12 mouse cellular contexts compared by ENCODE assay signal in the genomic region with DNA sequence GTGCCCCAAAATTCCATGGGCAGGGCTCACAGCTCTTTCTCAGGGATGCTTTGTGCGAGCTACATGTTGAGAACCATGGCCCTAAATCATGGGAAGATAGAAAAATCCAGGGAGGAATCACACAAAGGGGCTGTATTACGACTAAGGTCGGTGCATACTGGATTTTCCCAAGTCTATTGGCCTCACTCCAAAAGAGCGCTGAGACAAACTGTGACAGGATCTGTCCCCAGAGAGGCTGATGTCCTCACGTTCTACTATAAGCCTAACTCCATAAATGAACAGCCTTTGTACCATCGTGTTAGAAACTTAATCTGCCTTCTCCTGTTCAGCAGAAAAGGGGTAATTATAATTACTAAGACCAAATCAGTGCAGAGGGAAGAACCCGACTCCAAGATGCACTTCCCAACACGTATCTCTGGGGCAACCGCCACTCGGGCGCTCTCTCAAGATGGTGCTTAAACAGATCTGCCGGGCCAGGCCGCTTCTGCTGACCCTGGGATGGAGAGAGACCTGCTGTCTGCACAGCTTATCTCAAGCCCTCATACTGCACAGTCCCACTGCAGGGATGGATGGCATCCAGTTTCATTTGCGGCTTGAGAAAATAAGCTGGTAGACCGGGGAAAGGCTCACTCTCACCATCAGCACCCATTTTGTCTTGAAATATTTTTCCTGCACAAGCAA. TPM values are rescaled to one million over a fixed set of nuclear protein-coding genes. Genes with fewer than 3 reads are reported as not detected.
A peak's percentile ranks its signal among the peaks of the same experiment; 100 is the strongest.
DNase-seq lines count a peak whose midpoint lies in the region; ATAC-seq and TF ChIP-seq lines count a peak whose summit lies in the region.
"Had no signal": no experiment of that assay in that cellular context is flagged by ENCODE, and none has a peak within 500 bp of the region (broad histone marks: within the 10 kb centered on the region; RNA-seq: fewer than 3 reads in every experiment).

No protein-coding gene starts in this region.

- peak overlapping the region; percentile 28; the same call in 1 of the 2 replicates for H3K27ac ChIP-seq in layer of hippocampus, adult 2 months
- peak overlapping the region; percentile 38; the same call in 1 of the 2 replicates for H3K27ac ChIP-seq in heart, embryonic 11.5 days (ENCODE audit: low read depth, low read length)
- peak overlapping the region; percentile 63 for H3K27ac ChIP-seq in midbrain, embryonic 14.5 days (replicated peaks; ENCODE audit: low read depth, low read length)
- H3K27ac ChIP-seq: kidney, embryonic 15.5 days; stomach, embryonic 15.5 days had no signal

- H3K27me3 ChIP-seq in heart, embryonic 11.5 days (ENCODE audit: control insufficient read depth, insufficient read depth, low read length), result no peaks in the 10 kb centered on the region
- H3K27me3 ChIP-seq in midbrain, embryonic 14.5 days (ENCODE audit: control insufficient read depth, insufficient read depth, low read length), result no peaks in the 10 kb centered on the region
- H3K27me3 ChIP-seq: kidney, embryonic 15.5 days; Patski; stomach, embryonic 15.5 days had no signal

- no peaks in the 10 kb centered on the region for H3K9me3 ChIP-seq in heart, embryonic 11.5 days (replicated peaks; ENCODE audit: control insufficient read depth, low read length)
- no peaks in the 10 kb centered on the region for H3K9me3 ChIP-seq in midbrain, embryonic 14.5 days (ENCODE audit: control insufficient read depth, low read length)
- H3K9me3 ChIP-seq: kidney, embryonic 15.5 days; stomach, embryonic 15.5 days had no signal

- TF ChIP-seq CTCF in layer of hippocampus, adult 2 months (conservative IDR thresholded peaks at IDR 0.05), result no peak

- 49% methylated on average over 15 of the region's 15 CpGs for WGBS in heart, embryonic 11.5 days (ENCODE audit: insufficient replicate concordance)
- WGBS in midbrain, embryonic 14.5 days, result 71% methylated on average over 15 of the region's 15 CpGs

- no peak for ATAC-seq in heart, embryonic 11.5 days (replicated peaks; ENCODE audit: insufficient number of reproducible peaks, low FRiP score, low TSS enrichment)
- ATAC-seq in midbrain, embryonic 14.5 days (ENCODE audit: low FRiP score, low TSS enrichment), result no peak
- ATAC-seq: liver, postnatal 0 days; Patski had no signal

- peaks cover 16% of the 10 kb centered on the region for H3K36me3 ChIP-seq in heart, embryonic 11.5 days (ENCODE audit: control insufficient read depth, insufficient read depth, low read length)
- H3K36me3 ChIP-seq in midbrain, embryonic 14.5 days (ENCODE audit: control insufficient read depth, insufficient read depth, low read length), result peaks cover 20% of the 10 kb centered on the region

- peak; percentile 67 for DNase-seq in cerebellum, adult 9-10 months
- no peak for DNase-seq in cerebellum, adult 9-11 months
- DNase-seq in layer of hippocampus, adult 2 months (ENCODE audit: low spot score in 2 of 2), result no peak
- no peak for DNase-seq in layer of hippocampus, postnatal 14 days (ENCODE audit: low spot score in 2 of 2)
- peak; percentile 68 for DNase-seq in midbrain, embryonic 14.5 days
- no peak for DNase-seq in adrenal gland, postnatal 4 days (ENCODE audit: low spot score in 2 of 2)
- no peak for DNase-seq in spleen, postnatal 10 days (ENCODE audit: low spot score in 2 of 2)
- DNase-seq: liver, postnatal 0 days had no signal

- H3K9ac ChIP-seq in heart, embryonic 11.5 days (ENCODE audit: low read depth, low read length), result no peak overlapping the region
- H3K9ac ChIP-seq in midbrain, embryonic 14.5 days (replicated peaks; ENCODE audit: low read length), result 0 out of 2 replicates have a peak overlapping the region, but pooled peaks have one; percentile 23
- H3K9ac ChIP-seq: kidney, embryonic 15.5 days; liver, postnatal 0 days; stomach, embryonic 15.5 days had no signal

- peaks cover 54% of the 10 kb centered on the region for H3K4me1 ChIP-seq in heart, embryonic 11.5 days (ENCODE audit: control insufficient read depth, insufficient read depth, low read length)
- H3K4me1 ChIP-seq in midbrain, embryonic 14.5 days (ENCODE audit: control insufficient read depth, insufficient read depth, low read length), result peaks cover 16% of the 10 kb centered on the region

- H3K4me2 ChIP-seq in heart, embryonic 11.5 days, result peak overlapping the region; percentile 32
- no peak overlapping the region for H3K4me2 ChIP-seq in midbrain, embryonic 14.5 days (ENCODE audit: low read length)
- H3K4me2 ChIP-seq: kidney, embryonic 15.5 days; stomach, embryonic 15.5 days had no signal

- no peak overlapping the region for H3K4me3 ChIP-seq in layer of hippocampus, adult 2 months
- H3K4me3 ChIP-seq in heart, embryonic 11.5 days (ENCODE audit: low read depth, low read length), result no peak overlapping the region
- no peak overlapping the region for H3K4me3 ChIP-seq in midbrain, embryonic 14.5 days (replicated peaks; ENCODE audit: low read depth, low read length)
- H3K4me3 ChIP-seq: kidney, embryonic 15.5 days; stomach, embryonic 15.5 days had no signal

RNA-seq across cellular contexts. Expression of gene Fbxw8, which starts 9.1 kb away (rescaled TPM):
- 10 to 100 TPM; 33.0 to 36.4 TPM for total RNA-seq in layer of hippocampus, adult 2 months (2021)
- total RNA-seq in layer of hippocampus, postnatal 14 days (2021), result 10 to 100 TPM; 40.4 to 41.7 TPM
- polyA plus RNA-seq in heart, embryonic 11.5 days (2014; fragmentation: Nextera tagmentation; extraction: Ambion mirVana), result 16.8 and 18.6 TPM in 2 replicates
- polyA plus RNA-seq in midbrain, embryonic 14.5 days (2014; fragmentation: Nextera tagmentation; extraction: Ambion mirVana), result 21.4 and 21.6 TPM in 2 replicates
- total RNA-seq in adrenal gland, postnatal 4 days (2021), result 10 to 100 TPM; 53.7 to 62.5 TPM

RNA-seq across cellular contexts. Expression of gene Hrk, which starts 18.3 kb away (rescaled TPM):
- 10 to 100 TPM; 35.1 to 38.4 TPM for total RNA-seq in layer of hippocampus, adult 2 months (2021)
- 10 to 100 TPM; 35.7 to 36.7 TPM for total RNA-seq in layer of hippocampus, postnatal 14 days (2021)
- polyA plus RNA-seq in heart, embryonic 11.5 days (2014; fragmentation: Nextera tagmentation; extraction: Ambion mirVana), result not detected in 2 replicates
- polyA plus RNA-seq in midbrain, embryonic 14.5 days (2014; fragmentation: Nextera tagmentation; extraction: Ambion mirVana), result 1.4 and 2.9 TPM in 2 replicates
- 1 to 10 TPM; 1.3 to 1.5 TPM for total RNA-seq in adrenal gland, postnatal 4 days (2021)
- polyA plus RNA-seq: liver, postnatal 0 days had no signal

Comparison
In these comparisons a context has a peak if more than half of its experiments do, and no peak if none do; other contexts are left out.
1. DNase-seq: peak in cerebellum, adult 9-10 months (single experiment) and midbrain, embryonic 14.5 days (single experiment); none in cerebellum, adult 9-11 months (single experiment), layer of hippocampus, adult 2 months (0 of 2), layer of hippocampus, postnatal 14 days (0 of 2), adrenal gland, postnatal 4 days (0 of 2) and spleen, postnatal 10 days (0 of 2).
2. RNA of gene Hrk, which starts 18.3 kb away (total RNA-seq): 35.1 to 38.4 TPM in layer of hippocampus, adult 2 months and 35.7 to 36.7 TPM in layer of hippocampus, postnatal 14 days; 1.3 to 1.5 TPM in adrenal gland, postnatal 4 days; every median in the first group is over 10 times any median in the second.
3. Peak in every context shown above with its lines, with median percentiles within 50 percentile points of each other: H3K27ac ChIP-seq.